Mouse (Mus musculus): ENCODE measurements around the gene Wdfy2. TPM values are rescaled to one million over a fixed set of nuclear protein-coding genes. Genes with fewer than 3 reads are reported as not detected.

Gene Wdfy2
- total and polyA plus RNA-seq, 2 experiments = 6.1 to 10.7 TPM

- peak overlapping the region; percentile 8; the same call in 1 of the 2 replicates for H3K4me3 ChIP-seq (ENCODE audit: insufficient read depth, low read depth, low read length)
- H3K9ac ChIP-seq (ENCODE audit: low read depth, low read length) = peak overlapping the region; percentile 49; the same call in 1 of the 2 replicates
- WGBS = under 1% methylated on average over 37 of the region's 37 CpGs
- H3K27me3 ChIP-seq (ENCODE audit: control insufficient read depth, insufficient read depth, low read length) = no peaks in the 10 kb centered on the region
- peaks cover 21% of the 10 kb centered on the region; the same call in 1 of the 2 replicates for H3K79me2 ChIP-seq (ENCODE audit: control insufficient read depth, insufficient read depth, low read length)
- no peaks in the 10 kb centered on the region for H3K36me3 ChIP-seq (ENCODE audit: control insufficient read depth, insufficient read depth, low read length)
- peak; percentile 98 for DNase-seq (ENCODE audit: extremely low read depth, low read depth, low spot score)
- H3K27ac ChIP-seq (replicated peaks; ENCODE audit: insufficient read depth, low read depth, low read length) = peak overlapping the region; percentile 50; the same call in 1 of the 2 replicates
- TF ChIP-seq POLR2A (IDR thresholded peaks at IDR 0.05; ENCODE audit: extremely low read depth, insufficient read depth, low read length) = 0 out of 2 replicates have a peak, but pooled peaks have one; percentile 6
- TF ChIP-seq CTCF (IDR thresholded peaks at IDR 0.05; ENCODE audit: low read depth, low read length) = peak; percentile 95
- peaks cover 13% of the 10 kb centered on the region for H3K4me1 ChIP-seq (ENCODE audit: control insufficient read depth, insufficient read depth, low read length)
Observed at GRCm38 (mm10) chr14:62836926-62837640, 395 bp upstream of the Wdfy2 start.

- H3K9ac ChIP-seq (ENCODE audit: low read depth, low read length) = peak overlapping the region; percentile 89
- peaks cover 9% of the 10 kb centered on the region for H3K4me1 ChIP-seq (ENCODE audit: control insufficient read depth, insufficient read depth, low read length)
- H3K36me3 ChIP-seq (ENCODE audit: control insufficient read depth, insufficient read depth, low read length) = no peaks in the 10 kb centered on the region
- H3K27ac ChIP-seq (replicated peaks; ENCODE audit: insufficient read depth, low read depth, low read length) = peak overlapping the region; percentile 90
- TF ChIP-seq POLR2A (IDR thresholded peaks at IDR 0.05; ENCODE audit: extremely low read depth, insufficient read depth, low read length) (no peak), CTCF (IDR thresholded peaks at IDR 0.05; ENCODE audit: low read depth, low read length) (no peak)
- peak overlapping the region; percentile 88 for H3K4me3 ChIP-seq (ENCODE audit: insufficient read depth, low read depth, low read length)
- peak; percentile 50 for DNase-seq (ENCODE audit: extremely low read depth, low read depth, low spot score)
- WGBS = 10% methylated on average over 9 of the region's 9 CpGs
- no peaks in the 10 kb centered on the region for H3K27me3 ChIP-seq (ENCODE audit: control insufficient read depth, insufficient read depth, low read length)
- H3K79me2 ChIP-seq (ENCODE audit: control insufficient read depth, insufficient read depth, low read length) = peaks cover 27% of the 10 kb centered on the region; the same call in 1 of the 2 replicates
Observed at GRCm38 (mm10) chr14:62838336-62838735, 858 bp downstream of the Wdfy2 start.

GRCm38 (mm10) chr14:62841726-62842125 lies 4.2 kb downstream of the Wdfy2 start:
- H3K36me3 ChIP-seq (ENCODE audit: control insufficient read depth, insufficient read depth, low read length) = no peaks in the 10 kb centered on the region
- H3K27ac ChIP-seq (replicated peaks; ENCODE audit: insufficient read depth, low read depth, low read length) = no peak overlapping the region
- TF ChIP-seq CTCF (IDR thresholded peaks at IDR 0.05; ENCODE audit: low read depth, low read length) (no peak), POLR2A (IDR thresholded peaks at IDR 0.05; ENCODE audit: extremely low read depth, insufficient read depth, low read length) (no peak)
- H3K79me2 ChIP-seq (ENCODE audit: control insufficient read depth, insufficient read depth, low read length) = peaks cover 27% of the 10 kb centered on the region; the same call in 1 of the 2 replicates
- H3K27me3 ChIP-seq (ENCODE audit: control insufficient read depth, insufficient read depth, low read length) = no peaks in the 10 kb centered on the region
- DNase-seq (ENCODE audit: extremely low read depth, low read depth, low spot score) = no peak
- H3K9ac ChIP-seq (ENCODE audit: low read depth, low read length) = no peak overlapping the region
- H3K4me1 ChIP-seq (ENCODE audit: control insufficient read depth, insufficient read depth, low read length) = peaks cover 28% of the 10 kb centered on the region
- no peak overlapping the region for H3K4me3 ChIP-seq (ENCODE audit: insufficient read depth, low read depth, low read length)

- peak; percentile 38 for DNase-seq (ENCODE audit: extremely low read depth, low read depth, low spot score)
- Histone ChIP-seq H3K36me3 (ENCODE audit: control insufficient read depth, insufficient read depth, low read length) (no peaks in the 10 kb centered on the region), H3K4me1 (ENCODE audit: control insufficient read depth, insufficient read depth, low read length) (peaks cover 28% of the 10 kb centered on the region), H3K9ac (ENCODE audit: low read depth, low read length) (no peak overlapping the region), H3K79me2 (ENCODE audit: control insufficient read depth, insufficient read depth, low read length) (peaks cover 27% of the 10 kb centered on the region; the same call in 1 of the 2 replicates), H3K27ac (replicated peaks; ENCODE audit: insufficient read depth, low read depth, low read length) (peak overlapping the region; percentile 16; the same call in 1 of the 2 replicates), H3K4me3 (ENCODE audit: insufficient read depth, low read depth, low read length) (no peak overlapping the region), H3K27me3 (ENCODE audit: control insufficient read depth, insufficient read depth, low read length) (no peaks in the 10 kb centered on the region)
- TF ChIP-seq CTCF (IDR thresholded peaks at IDR 0.05; ENCODE audit: low read depth, low read length) = no peak
- TF ChIP-seq POLR2A (IDR thresholded peaks at IDR 0.05; ENCODE audit: extremely low read depth, insufficient read depth, low read length) = no peak
Observed at GRCm38 (mm10) chr14:62842495-62842894, 5.0 kb downstream of the Wdfy2 start.

- Histone ChIP-seq H3K36me3 (ENCODE audit: control insufficient read depth, insufficient read depth, low read length) (no peaks in the 10 kb centered on the region), H3K4me3 (ENCODE audit: insufficient read depth, low read depth, low read length) (no peak overlapping the region), H3K4me1 (ENCODE audit: control insufficient read depth, insufficient read depth, low read length) (peaks cover 28% of the 10 kb centered on the region), H3K27me3 (ENCODE audit: control insufficient read depth, insufficient read depth, low read length) (no peaks in the 10 kb centered on the region), H3K79me2 (ENCODE audit: control insufficient read depth, insufficient read depth, low read length) (peaks cover 27% of the 10 kb centered on the region; the same call in 1 of the 2 replicates), H3K9ac (ENCODE audit: low read depth, low read length) (no peak overlapping the region), H3K27ac (replicated peaks; ENCODE audit: insufficient read depth, low read depth, low read length) (no peak overlapping the region)
- no peak for DNase-seq (ENCODE audit: extremely low read depth, low read depth, low spot score)
- WGBS = 64% methylated on average over 2 of the region's 2 CpGs
- TF ChIP-seq CTCF (IDR thresholded peaks at IDR 0.05; ENCODE audit: low read depth, low read length) = no peak
- TF ChIP-seq POLR2A (IDR thresholded peaks at IDR 0.05; ENCODE audit: extremely low read depth, insufficient read depth, low read length) = no peak
Observed at GRCm38 (mm10) chr14:62842976-62843375, 5.5 kb downstream of the Wdfy2 start.

- Histone ChIP-seq H3K4me1 (ENCODE audit: control insufficient read depth, insufficient read depth, low read length) (peaks cover 28% of the 10 kb centered on the region), H3K27me3 (ENCODE audit: control insufficient read depth, insufficient read depth, low read length) (no peaks in the 10 kb centered on the region), H3K79me2 (ENCODE audit: control insufficient read depth, insufficient read depth, low read length) (peaks cover 30% of the 10 kb centered on the region; the same call in 1 of the 2 replicates), H3K9ac (ENCODE audit: low read depth, low read length) (no peak overlapping the region), H3K4me3 (ENCODE audit: insufficient read depth, low read depth, low read length) (no peak overlapping the region), H3K36me3 (ENCODE audit: control insufficient read depth, insufficient read depth, low read length) (no peaks in the 10 kb centered on the region), H3K27ac (replicated peaks; ENCODE audit: insufficient read depth, low read depth, low read length) (peak overlapping the region; percentile 79; the same call in 1 of the 2 replicates)
- no peak for DNase-seq (ENCODE audit: extremely low read depth, low read depth, low spot score)
- WGBS = 75% methylated on average over 8 of the region's 8 CpGs
- TF ChIP-seq CTCF (IDR thresholded peaks at IDR 0.05; ENCODE audit: low read depth, low read length) (no peak), POLR2A (IDR thresholded peaks at IDR 0.05; ENCODE audit: extremely low read depth, insufficient read depth, low read length) (no peak)
Observed at GRCm38 (mm10) chr14:62844226-62844625, 6.7 kb downstream of the Wdfy2 start.

Measured in liver, adult 2 months (tissue).